Comparison of ENCODE assay signal across 20 mouse cellular contexts in the genomic region with DNA sequence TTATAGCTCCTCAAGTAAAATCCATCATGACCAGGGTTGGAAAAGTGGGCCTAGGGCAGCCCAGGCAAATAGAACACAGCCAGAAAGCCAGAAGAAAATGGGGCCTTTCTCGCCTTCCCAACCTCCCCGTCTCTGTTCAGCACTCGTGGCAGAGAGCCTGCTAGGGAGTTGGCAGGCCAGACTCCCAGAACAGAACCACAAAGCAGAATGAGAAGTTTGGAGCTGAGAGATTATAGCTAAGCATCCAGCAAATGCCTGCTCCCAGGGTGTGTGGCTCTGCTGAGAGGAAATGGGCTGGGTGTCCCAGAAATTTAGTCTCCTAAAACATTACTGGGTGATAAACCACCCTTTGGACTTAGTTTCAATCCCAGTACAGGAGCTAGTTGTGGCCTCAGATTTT.
DNase-seq lines count a peak whose midpoint lies in the region; ATAC-seq lines count a peak whose summit lies in the region.
"Had no signal": no experiment of that assay in that cellular context is flagged by ENCODE, and none has a peak within 500 bp of the region (broad histone marks: within the 10 kb centered on the region; RNA-seq: fewer than 3 reads in every experiment).

No protein-coding gene starts in this region.

- H3K36me3 ChIP-seq in limb, embryonic 15.5 days = no peaks in the 10 kb centered on the region
- H3K36me3 ChIP-seq in limb, embryonic 10.5 days = no peaks in the 10 kb centered on the region
- no peaks in the 10 kb centered on the region for H3K36me3 ChIP-seq in intestine, embryonic 16.5 days (ENCODE audit: control insufficient read depth, insufficient read depth, low read length)
- H3K36me3 ChIP-seq: embryonic facial prominence, embryonic 10.5 days; forebrain, embryonic 12.5 days; heart, embryonic 15.5 days; hindbrain, embryonic 10.5 days; liver, embryonic 12.5 days had no signal

- H3K27ac ChIP-seq in limb, embryonic 15.5 days = no peak overlapping the region
- H3K27ac ChIP-seq in limb, embryonic 10.5 days = no peak overlapping the region
- H3K27ac ChIP-seq in intestine, embryonic 16.5 days (ENCODE audit: low read length) = no peak overlapping the region
- H3K27ac ChIP-seq: embryonic facial prominence, embryonic 10.5 days; forebrain, embryonic 12.5 days; heart, embryonic 15.5 days; liver, embryonic 12.5 days had no signal

- 0 out of 2 replicates have a peak, but pooled peaks have one; percentile 44 for ATAC-seq in limb, embryonic 15.5 days (ENCODE audit: insufficient number of reproducible peaks, low FRiP score, low TSS enrichment, low read depth)
- ATAC-seq in intestine, embryonic 16.5 days = no peak
- ATAC-seq: liver, embryonic 12.5 days had no signal

- peak; percentile 17 for DNase-seq in cerebellum, adult 11-12 months
- no peak for DNase-seq in cerebellum, postnatal 36 days
- peak; percentile 8 for DNase-seq in gastrocnemius, postnatal 14 days
- no peak for DNase-seq in gastrocnemius, postnatal 36 days
- DNase-seq in limb, embryonic 10.5 days (ENCODE audit: low spot score) = no peak
- peak; percentile 37 to 51 for DNase-seq in layer of hippocampus, adult 8-10 months (ENCODE audit: low spot score in 2 of 2)
- DNase-seq: adrenal gland, adult 2 months; kidney, adult 2 months; kidney, postnatal 14 days; lung, adult 2 months; lung, postnatal 4 days; retina, postnatal 1 day; thymus, postnatal 25 days had no signal

- no peaks in the 10 kb centered on the region for H3K4me1 ChIP-seq in limb, embryonic 15.5 days
- peaks cover 5% of the 10 kb centered on the region for H3K4me1 ChIP-seq in limb, embryonic 10.5 days
- no peaks in the 10 kb centered on the region for H3K4me1 ChIP-seq in intestine, embryonic 16.5 days (ENCODE audit: control insufficient read depth, insufficient read depth, low read length)
- H3K4me1 ChIP-seq: heart, embryonic 15.5 days; liver, embryonic 12.5 days had no signal

- WGBS in limb, embryonic 15.5 days = 53% methylated on average over 3 of the region's 3 CpGs
- 82% methylated on average over 3 of the region's 3 CpGs for WGBS in limb, embryonic 10.5 days
- WGBS in intestine, embryonic 16.5 days = 40% methylated on average over 3 of the region's 3 CpGs

- no peaks in the 10 kb centered on the region for H3K9me3 ChIP-seq in limb, embryonic 15.5 days
- H3K9me3 ChIP-seq in limb, embryonic 10.5 days (replicated peaks) = no peaks in the 10 kb centered on the region
- H3K9me3 ChIP-seq in intestine, embryonic 16.5 days (ENCODE audit: control insufficient read depth, low read length) = no peaks in the 10 kb centered on the region
- H3K9me3 ChIP-seq: embryonic facial prominence, embryonic 10.5 days; forebrain, embryonic 12.5 days; heart, embryonic 15.5 days; hindbrain, embryonic 10.5 days; liver, embryonic 12.5 days had no signal

- no peaks in the 10 kb centered on the region for H3K27me3 ChIP-seq in limb, embryonic 15.5 days
- H3K27me3 ChIP-seq in limb, embryonic 10.5 days (ENCODE audit: low read depth, poor library complexity, severe bottlenecking) = no peaks in the 10 kb centered on the region
- no peaks in the 10 kb centered on the region for H3K27me3 ChIP-seq in intestine, embryonic 16.5 days (replicated peaks; ENCODE audit: control insufficient read depth, insufficient read depth, low read length)
- H3K27me3 ChIP-seq: forebrain, embryonic 12.5 days; heart, embryonic 15.5 days; liver, embryonic 12.5 days had no signal

- H3K4me2 ChIP-seq in limb, embryonic 15.5 days = no peak overlapping the region
- H3K4me2 ChIP-seq in intestine, embryonic 16.5 days (ENCODE audit: low read depth, low read length) = no peak overlapping the region
- H3K4me2 ChIP-seq: forebrain, embryonic 12.5 days; heart, embryonic 15.5 days; liver, embryonic 12.5 days had no signal

- no peak overlapping the region for H3K9ac ChIP-seq in limb, embryonic 15.5 days
- no peak overlapping the region for H3K9ac ChIP-seq in intestine, embryonic 16.5 days (ENCODE audit: low read depth, low read length)
- H3K9ac ChIP-seq: forebrain, embryonic 12.5 days; heart, embryonic 15.5 days; liver, embryonic 12.5 days had no signal

- intact Hi-C loops in gastrocnemius, postnatal 14 days (cut with DNase I; ENCODE audit: low total_unique reads) = no loop called here
- intact Hi-C loops in gastrocnemius, postnatal 36 days (cut with DNase I) = no loop called here

- no peak overlapping the region for H3K4me3 ChIP-seq in limb, embryonic 15.5 days
- no peak overlapping the region for H3K4me3 ChIP-seq in limb, embryonic 10.5 days
- no peak overlapping the region for H3K4me3 ChIP-seq in intestine, embryonic 16.5 days (ENCODE audit: low read length)
- H3K4me3 ChIP-seq: embryonic facial prominence, embryonic 10.5 days; forebrain, embryonic 12.5 days; heart, embryonic 15.5 days; hindbrain, embryonic 10.5 days; liver, embryonic 12.5 days had no signal

Comparison
In these comparisons a context has a peak if more than half of its experiments do, and no peak if none do; other contexts are left out.
1. DNase-seq: peak in cerebellum, adult 11-12 months (single experiment), gastrocnemius, postnatal 14 days (single experiment) and layer of hippocampus, adult 8-10 months (2 of 2); none in cerebellum, postnatal 36 days (0 of 2), gastrocnemius, postnatal 36 days (0 of 2) and limb, embryonic 10.5 days (single experiment).